Mouse (Mus musculus) limb, embryonic 12.5 days (tissue): ENCODE data around the gene 4930426L09Rik. TPM values are rescaled to one million over a fixed set of nuclear protein-coding genes. Genes with fewer than 3 reads are reported as not detected.

Source experiments
- ATAC-seq: fragments of 200-750 bp; cut with Nextera tagmentation; 2 replicates; pipeline ENCODE4 v1.8.0; 2017; ENCODE audit warnings: low read depth, moderate TSS enrichment; ENCODE audit not compliant: insufficient number of reproducible peaks, insufficient read depth, low FRiP score, low TSS enrichment
- H3K27ac ChIP-seq: fragments of 300-500 bp; sonication (generic); 2 replicates; pipeline ENCODE4 v1.5.1; 2016; ENCODE audit warnings: mild to moderate bottlenecking, moderate library complexity
- H3K27me3 ChIP-seq: fragments of 300-500 bp; sonication (generic); 2 replicates; pipeline ENCODE4 v1.6.1; 2016; ENCODE audit warnings: mild to moderate bottlenecking, moderate library complexity
- H3K36me3 ChIP-seq: fragments of 300-500 bp; sonication (generic); 2 replicates; pipeline ENCODE4 v1.6.1; 2016; ENCODE audit warnings: mild to moderate bottlenecking, moderate library complexity
- H3K4me1 ChIP-seq: fragments of 300-500 bp; sonication (generic); replicated peaks from 2 replicates; pipeline ENCODE4 v1.6.1; 2016
- H3K4me2 ChIP-seq: fragments of 300-500 bp; sonication (generic); 2 replicates; pipeline ENCODE4 v1.6.1; 2016; ENCODE audit warnings: mild to moderate bottlenecking, moderate library complexity
- H3K4me3 ChIP-seq: fragments of 300-500 bp; sonication (generic); replicated peaks from 2 replicates; pipeline ENCODE4 v1.5.1; 2016; ENCODE audit warnings: mild to moderate bottlenecking
- H3K9ac ChIP-seq: fragments of 300-500 bp; sonication (generic); replicated peaks from 2 replicates; pipeline ENCODE4 v1.6.1; 2016; ENCODE audit warnings: mild to moderate bottlenecking, moderate library complexity
- H3K9me3 ChIP-seq: fragments of 300-500 bp; sonication (generic); 2 replicates; pipeline ENCODE4 v1.6.1; 2016; ENCODE audit warnings: mild to moderate bottlenecking, moderate library complexity
- WGBS: fragments of 180-500 bp; shearing (Covaris S2); methylation state at CpG from one replicate; pipeline ENCODE4 v1.1.7; 2016; 5-methylcytosine and 5-hydroxymethylcytosine counted together
- polyA plus RNA-seq: library from polyadenylated mRNA; unstranded; fragments of >200 nt; fragmentation: Nextera tagmentation; extraction: Ambion mirVana; gene quantifications from 2 replicates; pipeline ENCODE4 v1.2.1, GENCODE M21; 2016

Gene 4930426L09Rik
- polyA plus RNA-seq, 1 experiment from 2014 or later = 0.14 TPM

DNA sequence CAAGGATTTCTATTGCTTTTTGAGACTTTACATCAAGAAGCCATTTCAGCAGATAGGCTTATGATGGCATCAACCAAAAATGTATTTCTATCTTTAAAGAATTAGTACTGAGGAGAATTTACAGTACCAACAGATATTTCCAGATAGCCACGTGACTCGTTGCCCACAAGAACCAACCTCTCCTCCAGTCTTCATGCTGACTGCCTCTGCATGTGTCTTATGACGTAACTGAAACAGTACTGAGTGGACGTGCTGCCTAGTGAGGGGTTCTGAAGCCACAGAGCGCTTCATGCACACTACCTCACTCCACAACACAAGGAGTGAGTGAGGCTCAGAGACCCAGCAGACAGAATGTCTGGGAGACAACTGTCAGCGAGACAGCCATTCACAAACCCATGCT is 39.1 kb upstream of the 4930426L09Rik start:
- H3K27ac ChIP-seq = no peak overlapping the region
- H3K9ac ChIP-seq = no peak overlapping the region
- no peaks in the 10 kb centered on the region for H3K9me3 ChIP-seq
- H3K4me3 ChIP-seq = no peak overlapping the region
- no peak overlapping the region for H3K4me2 ChIP-seq
- H3K4me1 ChIP-seq = peaks cover 48% of the 10 kb centered on the region
- H3K36me3 ChIP-seq = no peaks in the 10 kb centered on the region
- WGBS = 88% methylated on average over 6 of the region's 6 CpGs
- no peak for ATAC-seq
- peaks cover 16% of the 10 kb centered on the region for H3K27me3 ChIP-seq

GRCm38 (mm10) chr2:18959558-18959957 is 38.6 kb upstream of the 4930426L09Rik start:
- Histone ChIP-seq H3K4me2 (no peak overlapping the region), H3K4me3 (no peak overlapping the region), H3K36me3 (no peaks in the 10 kb centered on the region), H3K27me3 (peaks cover 16% of the 10 kb centered on the region), H3K9me3 (no peaks in the 10 kb centered on the region), H3K9ac (no peak overlapping the region), H3K4me1 (peaks cover 44% of the 10 kb centered on the region), H3K27ac (no peak overlapping the region)
- ATAC-seq = no peak
- 89% methylated on average over 5 of the region's 5 CpGs for WGBS

GRCm38 (mm10) chr2:18960376-18960973 is 37.7 kb upstream of the 4930426L09Rik start:
- Histone ChIP-seq H3K4me1 (peaks cover 34% of the 10 kb centered on the region), H3K4me2 (no peak overlapping the region), H3K4me3 (no peak overlapping the region), H3K36me3 (no peaks in the 10 kb centered on the region), H3K9me3 (no peaks in the 10 kb centered on the region), H3K27ac (0 out of 2 replicates have a peak overlapping the region, but pooled peaks have one; percentile 19), H3K27me3 (peaks cover 14% of the 10 kb centered on the region), H3K9ac (no peak overlapping the region)
- WGBS = 22% methylated on average over 7 of the region's 7 CpGs
- ATAC-seq = 0 out of 2 replicates have a peak, but pooled peaks have one; percentile 64

DNA sequence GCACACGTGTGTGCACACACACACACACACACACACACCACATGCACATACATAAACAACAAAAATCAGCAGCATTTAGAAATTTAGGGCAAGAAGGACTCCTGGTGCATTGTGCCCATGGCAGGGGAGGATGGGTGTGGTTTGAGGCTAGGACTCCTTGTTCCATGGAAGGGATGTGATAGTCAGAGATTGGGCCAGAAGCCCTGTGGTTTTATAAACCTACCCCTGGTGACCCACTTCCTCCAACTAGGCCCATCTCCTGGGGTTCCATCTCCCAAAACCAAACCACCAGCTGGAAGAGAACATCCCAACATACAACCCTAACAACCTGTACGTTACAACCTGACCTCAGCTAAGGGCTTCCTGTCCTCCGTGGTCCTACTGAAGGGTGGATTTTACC is 35.6 kb upstream of the 4930426L09Rik start:
- H3K9ac ChIP-seq = no peak overlapping the region
- WGBS = 76% methylated on average over 3 of the region's 3 CpGs
- H3K9me3 ChIP-seq = no peaks in the 10 kb centered on the region
- peaks cover 3% of the 10 kb centered on the region; the same call in 1 of the 2 replicates for H3K27me3 ChIP-seq
- H3K4me1 ChIP-seq = peaks cover 23% of the 10 kb centered on the region
- H3K27ac ChIP-seq = no peak overlapping the region
- no peak for ATAC-seq
- no peaks in the 10 kb centered on the region for H3K36me3 ChIP-seq
- H3K4me2 ChIP-seq = no peak overlapping the region
- H3K4me3 ChIP-seq = no peak overlapping the region

DNA sequence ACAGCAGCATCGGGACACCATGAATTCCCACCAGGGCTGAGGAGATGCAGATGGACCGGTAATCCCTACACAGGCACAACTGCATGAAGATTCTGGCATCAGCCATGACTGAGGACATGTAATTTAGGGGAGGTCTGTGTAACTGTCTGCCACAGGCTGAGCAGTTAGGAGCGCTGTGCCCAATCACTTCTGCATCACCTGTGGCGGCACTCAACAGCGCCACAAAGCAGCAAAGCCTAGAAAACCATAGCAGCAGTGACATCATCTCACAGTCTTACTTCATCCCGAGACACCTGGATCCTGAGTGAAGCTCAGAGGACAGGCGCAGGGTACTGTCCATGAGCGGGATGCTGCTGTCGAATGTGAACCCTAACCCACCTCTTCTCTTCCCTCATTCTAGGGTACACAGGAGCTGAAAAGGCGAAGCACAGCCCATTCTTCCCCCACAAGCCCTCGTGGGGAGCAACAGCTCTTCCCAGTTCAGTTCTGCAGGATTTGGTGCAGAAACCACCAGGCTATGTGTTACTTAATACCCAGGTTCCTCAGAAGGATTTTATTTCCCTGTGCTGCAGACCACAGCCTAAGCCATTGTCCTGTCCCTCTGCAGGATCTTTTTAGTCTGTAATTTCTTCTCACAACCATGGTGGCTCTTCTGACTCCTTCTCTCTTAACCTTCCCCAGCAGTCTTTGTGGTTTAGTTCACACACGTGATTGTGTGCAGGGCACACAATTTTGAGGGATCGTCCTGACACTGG is 34.7 kb upstream of the 4930426L09Rik start:
- Histone ChIP-seq H3K4me1 (peaks cover 22% of the 10 kb centered on the region), H3K9me3 (no peaks in the 10 kb centered on the region), H3K36me3 (no peaks in the 10 kb centered on the region), H3K27ac (no peak overlapping the region), H3K27me3 (peaks cover 3% of the 10 kb centered on the region; the same call in 1 of the 2 replicates), H3K4me3 (no peak overlapping the region), H3K9ac (no peak overlapping the region), H3K4me2 (no peak overlapping the region)
- 76% methylated on average over 13 of the region's 13 CpGs for WGBS
- no peak for ATAC-seq

- H3K27ac ChIP-seq = no peak overlapping the region
- 71% methylated on average over 3 of the region's 3 CpGs for WGBS
- ATAC-seq = peak; percentile 64
Measured at GRCm38 (mm10) chr2:18965108-18965507, 33.0 kb upstream of the 4930426L09Rik start.

DNA sequence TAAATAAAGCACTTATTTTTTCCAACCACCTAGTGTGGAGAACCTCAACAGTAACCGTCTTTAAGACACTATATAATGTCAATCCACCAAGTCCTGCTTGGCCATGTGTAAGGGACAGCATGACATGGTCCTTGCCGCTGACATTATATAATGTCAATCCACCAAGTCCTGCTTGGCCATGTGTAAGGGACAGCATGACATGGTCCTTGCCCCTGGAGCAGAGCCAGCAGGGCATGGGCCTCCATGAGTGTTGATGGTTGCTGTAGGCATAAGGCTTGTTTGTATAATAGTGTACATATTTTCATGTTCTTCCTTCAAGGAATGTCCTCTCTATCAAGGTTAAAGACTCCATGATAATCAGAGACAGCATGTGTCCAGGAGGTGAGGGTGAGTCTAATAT is 32.2 kb upstream of the 4930426L09Rik start:
- Histone ChIP-seq H3K9ac (no peak overlapping the region), H3K4me3 (no peak overlapping the region), H3K36me3 (no peaks in the 10 kb centered on the region), H3K4me2 (no peak overlapping the region), H3K27me3 (0 out of 2 replicates have a peak, but pooled peaks cover 3% of the 10 kb centered on the region), H3K9me3 (no peaks in the 10 kb centered on the region), H3K27ac (no peak overlapping the region), H3K4me1 (peaks cover 11% of the 10 kb centered on the region)
- WGBS = 91% methylated on average over 2 of the region's 2 CpGs
- peak; percentile 54; the same call in 1 of the 2 replicates for ATAC-seq

More at GRCm38 (mm10) chr2:18965108-18965507, 33.0 kb upstream of the 4930426L09Rik start:
- Histone ChIP-seq H3K36me3 (no peaks in the 10 kb centered on the region), H3K4me3 (no peak overlapping the region), H3K4me1 (peaks cover 20% of the 10 kb centered on the region), H3K27me3 (0 out of 2 replicates have a peak, but pooled peaks cover 3% of the 10 kb centered on the region), H3K4me2 (no peak overlapping the region), H3K9me3 (no peaks in the 10 kb centered on the region), H3K9ac (no peak overlapping the region)

- no peak for ATAC-seq
- WGBS = 88% methylated on average over 5 of the region's 5 CpGs
Measured at GRCm38 (mm10) chr2:18966566-18966965, 31.6 kb upstream of the 4930426L09Rik start.

GRCm38 (mm10) chr2:18967451-18968063 is 30.6 kb upstream of the 4930426L09Rik start:
- Histone ChIP-seq H3K27ac (no peak overlapping the region), H3K9ac (no peak overlapping the region), H3K4me1 (peaks cover 9% of the 10 kb centered on the region), H3K27me3 (0 out of 2 replicates have a peak, but pooled peaks cover 3% of the 10 kb centered on the region), H3K4me3 (no peak overlapping the region), H3K9me3 (peaks cover under 1% of the 10 kb centered on the region; the same call in 1 of the 2 replicates), H3K4me2 (no peak overlapping the region), H3K36me3 (no peaks in the 10 kb centered on the region)
- 87% methylated on average over 5 of the region's 5 CpGs for WGBS
- ATAC-seq = no peak

More at GRCm38 (mm10) chr2:18966566-18966965, 31.6 kb upstream of the 4930426L09Rik start:
- no peak overlapping the region for H3K4me3 ChIP-seq
- H3K9ac ChIP-seq = no peak overlapping the region
- H3K27ac ChIP-seq = no peak overlapping the region
- no peak overlapping the region for H3K4me2 ChIP-seq
- H3K4me1 ChIP-seq = peaks cover 9% of the 10 kb centered on the region
- 0 out of 2 replicates have a peak, but pooled peaks cover 3% of the 10 kb centered on the region for H3K27me3 ChIP-seq
- no peaks in the 10 kb centered on the region for H3K36me3 ChIP-seq
- no peaks in the 10 kb centered on the region for H3K9me3 ChIP-seq

DNA sequence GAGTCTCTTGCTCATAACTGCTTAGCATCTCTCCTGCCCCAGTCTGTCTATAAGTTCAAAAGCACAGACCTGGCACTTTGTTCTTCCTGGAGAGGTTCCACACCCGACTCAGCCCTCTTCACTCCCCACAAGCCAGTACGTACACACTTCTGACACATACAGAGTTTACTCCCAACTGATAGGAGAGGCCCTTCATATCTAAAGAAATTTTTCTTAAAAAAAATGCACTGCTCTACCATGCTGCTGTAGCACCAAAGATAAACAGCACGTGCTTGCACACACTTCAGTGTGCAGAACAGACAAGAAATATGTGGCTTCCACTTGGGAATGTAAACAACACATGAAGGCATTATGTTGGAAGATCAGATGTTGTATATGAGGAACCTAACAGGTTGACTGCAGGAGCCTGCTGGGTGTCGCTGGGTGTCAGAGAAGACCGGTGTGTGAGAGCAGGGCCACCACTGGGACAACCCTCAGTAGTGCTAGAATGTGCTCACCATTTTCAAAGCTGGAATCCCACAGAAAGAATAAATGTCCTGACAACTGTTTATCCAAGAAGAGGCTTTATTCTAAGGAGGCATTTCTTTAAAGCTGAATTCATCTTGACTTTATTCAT is 29.0 kb upstream of the 4930426L09Rik start:
- no peak for ATAC-seq
- peaks cover 9% of the 10 kb centered on the region for H3K9me3 ChIP-seq
- peaks cover 4% of the 10 kb centered on the region; the same call in 1 of the 2 replicates for H3K36me3 ChIP-seq
- no peaks in the 10 kb centered on the region for H3K4me1 ChIP-seq
- H3K4me3 ChIP-seq = no peak overlapping the region
- no peak overlapping the region for H3K27ac ChIP-seq
- 0 out of 2 replicates have a peak, but pooled peaks cover 3% of the 10 kb centered on the region for H3K27me3 ChIP-seq
- H3K4me2 ChIP-seq = no peak overlapping the region
- WGBS = 86% methylated on average over 5 of the region's 5 CpGs
- no peak overlapping the region for H3K9ac ChIP-seq
